Mouse (Mus musculus) neural tube, embryonic 10.5 days (tissue): ENCODE results near the gene Gm16181.

ENCODE experiments used
- DNase-seq: peaks from one replicate; pipeline ENCODE4 v3.0.0-alpha.2; 2017; ENCODE audit warnings: low spot score; ENCODE audit errors: extremely low spot score

Gm16181 gene

DNA sequence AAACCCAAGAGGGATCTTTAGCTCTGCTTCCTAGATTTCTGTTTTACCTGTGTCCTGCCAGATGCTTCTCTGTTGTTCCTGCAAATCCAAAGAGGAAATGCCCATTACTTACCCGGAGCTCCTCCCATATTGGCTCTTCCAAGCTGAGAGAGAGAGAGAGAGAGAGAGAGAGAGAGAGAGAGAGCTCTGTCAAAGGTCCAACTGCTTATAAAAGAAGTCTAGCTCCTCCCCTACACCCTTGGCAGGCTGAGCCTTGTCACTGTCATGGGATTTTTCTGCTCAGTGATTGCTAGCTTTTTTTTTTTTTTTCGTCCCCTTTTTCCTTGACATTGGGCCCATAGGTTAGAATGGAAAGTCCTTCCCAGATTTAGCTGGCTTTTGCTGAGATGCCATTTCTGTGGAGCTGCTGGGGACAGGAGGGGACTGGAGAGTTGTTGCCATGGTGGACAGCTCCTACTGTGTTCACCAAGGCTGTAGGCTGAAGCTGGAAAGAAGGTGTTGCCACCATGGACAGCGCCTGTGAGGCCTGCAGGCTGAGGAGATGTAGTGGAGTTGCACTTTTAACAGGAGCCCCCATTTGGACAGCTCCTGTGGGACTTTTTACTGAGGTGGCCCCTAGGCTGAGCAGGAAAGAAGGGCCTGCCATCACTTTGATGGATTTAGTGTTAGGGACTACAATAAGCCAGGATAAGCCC lies 49.2 kb downstream of the Gm16181 start:
- peak; percentile 48 for DNase-seq

GRCm38 (mm10) chr17:35272249-35272648 lies 51.6 kb downstream of the Gm16181 start:
- DNase-seq = no peak
